Mouse (Mus musculus) ES-Bruce4 (cell line): ENCODE results near the gene Nfib.

Experiments
- CTCF ChIP-seq: IDR thresholded peaks from one replicate; pipeline ENCODE4 v1.8.1; 2011; ENCODE audit warnings: low read depth, low read length
- EP300 ChIP-seq: IDR thresholded peaks from 2 replicates; pipeline ENCODE4 v1.6.1; 2011; ENCODE audit warnings: low read depth, low read length; ENCODE audit not compliant: insufficient read depth
- POLR2A ChIP-seq: IDR thresholded peaks from one replicate; pipeline ENCODE4 v1.8.1; 2011; ENCODE audit warnings: low read length; ENCODE audit not compliant: insufficient read depth

DNA sequence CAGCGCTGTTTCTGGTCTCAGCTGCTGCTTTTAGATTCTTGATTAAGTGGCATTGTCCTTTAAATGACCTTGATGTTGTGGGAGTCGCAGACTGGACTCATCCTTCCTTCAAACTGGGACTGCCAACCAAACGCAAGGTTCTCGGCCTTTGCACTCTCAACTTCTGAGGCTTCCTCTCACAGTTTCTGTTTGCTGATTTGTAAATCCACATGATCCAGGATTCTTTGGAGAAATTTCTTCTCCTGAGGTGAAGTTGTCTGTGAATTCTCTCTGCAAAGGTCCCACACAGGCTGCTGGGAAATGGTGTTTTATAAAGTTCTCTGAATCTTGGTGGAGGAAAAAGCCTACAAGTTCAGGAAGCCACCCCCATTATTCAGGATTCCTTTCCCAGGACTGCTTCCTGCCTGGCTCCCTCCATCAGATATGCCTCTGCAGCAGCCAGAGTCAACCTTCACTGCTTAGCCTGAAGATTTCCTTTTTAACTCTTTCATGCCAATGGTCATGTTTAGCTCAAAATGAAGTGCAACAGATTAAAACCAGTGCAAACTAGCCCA, 439.4 kb downstream of the Nfib start:
- TF ChIP-seq CTCF (no peak), EP300 (no peak), POLR2A (no peak)
